Mouse (Mus musculus): ENCODE results near the gene Nfyb. TPM values are rescaled to one million over a fixed set of nuclear protein-coding genes. Genes with fewer than 3 reads are reported as not detected.

Nfyb gene
- polyA plus RNA-seq, 1 experiment from 2014 or later, result 42.7 TPM

DNA sequence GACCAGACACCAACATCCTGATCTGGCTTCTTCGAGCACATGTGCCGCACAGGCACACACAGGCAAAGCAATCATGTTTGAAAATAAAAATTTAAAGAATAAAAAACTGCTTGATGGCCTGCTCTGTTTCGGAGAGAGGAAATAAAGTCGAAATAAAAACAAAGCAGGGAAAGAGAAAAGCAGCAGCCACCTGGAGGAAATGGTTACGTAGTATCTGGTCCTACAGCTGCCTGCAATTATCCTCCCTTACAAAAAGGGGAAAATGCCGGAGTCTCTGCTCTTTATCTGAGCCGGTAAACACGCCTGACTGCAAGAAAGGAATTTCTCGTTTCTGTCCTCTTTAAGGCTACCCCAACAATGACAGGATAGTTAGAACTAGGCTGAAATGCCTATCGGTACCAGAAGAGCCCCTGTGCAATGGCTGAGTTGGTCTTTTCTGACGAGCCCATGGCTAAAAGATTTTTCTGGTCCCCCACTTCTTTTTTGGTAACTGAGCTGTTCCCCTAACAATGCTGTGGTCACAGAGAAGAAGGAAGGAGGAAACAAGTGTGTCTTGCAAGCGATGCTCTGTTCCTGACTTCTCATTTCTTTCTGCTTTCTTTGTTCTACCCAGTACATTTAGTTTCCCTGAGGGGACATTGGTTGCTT lies 32.7 kb upstream of the Nfyb start:
- no peak for ATAC-seq
- Histone ChIP-seq H3K27me3 (replicated peaks) (no peaks in the 10 kb centered on the region), H3K9me3 (no peaks in the 10 kb centered on the region), H3K27ac (no peak overlapping the region), H3K4me3 (replicated peaks) (no peak overlapping the region), H3K36me3 (no peaks in the 10 kb centered on the region), H3K9ac (no peak overlapping the region), H3K4me2 (replicated peaks) (no peak overlapping the region), H3K4me1 (replicated peaks) (peaks cover 15% of the 10 kb centered on the region)
- WGBS, result 42% methylated on average over 12 of the region's 12 CpGs

DNA sequence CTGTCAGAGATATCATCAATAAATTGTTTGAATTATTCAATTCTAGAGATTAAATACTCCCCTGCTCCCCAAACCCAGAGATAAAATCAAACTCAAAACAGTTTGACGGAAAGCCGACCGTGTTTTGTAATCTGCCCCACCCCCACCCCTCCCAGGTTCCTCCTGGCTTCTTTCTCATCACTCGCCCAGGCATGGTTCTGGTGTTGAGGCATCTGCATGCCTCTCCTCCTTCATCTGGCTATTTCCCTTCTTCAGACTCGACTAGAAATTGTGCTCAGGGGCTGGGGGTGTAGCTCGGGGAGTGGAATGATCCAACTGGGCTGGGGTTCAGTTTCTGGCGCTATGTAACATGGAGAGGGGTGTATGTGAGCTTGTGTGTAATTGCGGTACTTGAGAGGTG lies 31.8 kb upstream of the Nfyb start:
- no peak overlapping the region for H3K9ac ChIP-seq
- peak overlapping the region; percentile 9; the same call in 1 of the 2 replicates for H3K4me3 ChIP-seq (replicated peaks)
- H3K27me3 ChIP-seq (replicated peaks), result no peaks in the 10 kb centered on the region
- no peak for ATAC-seq
- H3K4me2 ChIP-seq (replicated peaks), result peak overlapping the region; percentile 53
- no peaks in the 10 kb centered on the region for H3K36me3 ChIP-seq
- WGBS, result 40% methylated on average over 8 of the region's 8 CpGs
- no peak overlapping the region for H3K27ac ChIP-seq
- H3K9me3 ChIP-seq, result no peaks in the 10 kb centered on the region
- H3K4me1 ChIP-seq (replicated peaks), result peaks cover 15% of the 10 kb centered on the region

DNA sequence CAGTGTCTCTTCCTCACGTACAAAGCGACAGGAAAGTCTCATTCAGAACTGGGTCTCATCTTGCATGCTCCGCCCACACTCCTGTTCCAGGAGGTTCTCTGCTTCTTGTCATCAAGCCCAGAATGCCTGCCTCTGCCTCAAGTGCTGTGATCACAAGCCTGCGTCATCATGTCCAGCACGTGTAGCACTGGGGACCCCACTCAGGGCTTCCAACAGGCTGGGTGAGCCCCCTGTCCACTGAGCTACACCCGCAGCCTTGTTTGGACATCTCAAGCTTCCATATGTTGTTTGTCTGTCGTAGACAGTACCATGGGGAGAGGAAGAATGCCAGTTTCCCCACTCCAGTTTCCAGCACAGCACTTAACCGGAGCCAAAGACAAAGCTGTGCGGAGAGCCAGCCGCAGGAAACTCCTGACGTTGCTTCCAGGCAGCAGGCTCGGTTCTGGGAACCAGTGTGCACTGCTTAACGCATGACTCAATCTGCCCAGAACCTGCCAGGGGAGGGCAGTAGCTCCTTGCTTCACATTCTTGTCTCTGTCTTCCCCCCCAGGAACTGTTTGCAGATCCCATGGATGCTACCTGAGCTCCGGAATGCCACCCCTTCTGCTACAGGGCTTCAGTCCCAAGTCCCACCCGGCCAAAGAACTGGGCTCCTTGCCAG lies 31.3 kb upstream of the Nfyb start:
- H3K36me3 ChIP-seq, result no peaks in the 10 kb centered on the region
- H3K4me1 ChIP-seq (replicated peaks), result peaks cover 15% of the 10 kb centered on the region
- 20% methylated on average over 15 of the region's 15 CpGs for WGBS
- H3K27ac ChIP-seq, result peak overlapping the region; percentile 13; the same call in 1 of the 2 replicates
- H3K27me3 ChIP-seq (replicated peaks), result no peaks in the 10 kb centered on the region
- H3K9ac ChIP-seq, result peak overlapping the region; percentile 17; the same call in 1 of the 2 replicates
- ATAC-seq, result peak; percentile 72
- H3K4me2 ChIP-seq (replicated peaks), result peak overlapping the region; percentile 53
- peak overlapping the region; percentile 9; the same call in 1 of the 2 replicates for H3K4me3 ChIP-seq (replicated peaks)
- H3K9me3 ChIP-seq, result no peaks in the 10 kb centered on the region

DNA sequence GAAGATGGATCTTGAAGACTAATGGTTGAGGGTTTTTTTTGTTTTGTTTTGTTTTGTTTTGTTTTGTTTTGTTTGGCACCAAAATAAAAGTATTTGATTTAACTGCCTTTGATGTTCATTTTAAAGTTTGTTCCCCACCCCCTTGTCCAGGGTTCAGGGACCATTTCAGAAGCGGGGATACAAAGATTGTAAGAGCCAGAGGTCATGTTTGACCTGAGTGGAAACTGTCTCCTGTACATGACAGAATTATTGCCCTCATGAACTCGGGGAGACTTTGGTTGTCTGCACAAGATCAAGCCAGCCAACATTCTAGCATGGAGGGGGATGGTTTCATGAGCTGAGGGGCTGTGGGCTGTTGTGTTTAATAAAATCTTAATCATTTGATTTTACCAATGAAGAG lies 28.4 kb upstream of the Nfyb start:
- Histone ChIP-seq H3K27ac (no peak overlapping the region), H3K4me2 (replicated peaks) (no peak overlapping the region), H3K9me3 (no peaks in the 10 kb centered on the region), H3K4me1 (replicated peaks) (peaks cover 15% of the 10 kb centered on the region), H3K27me3 (replicated peaks) (no peaks in the 10 kb centered on the region), H3K9ac (no peak overlapping the region), H3K36me3 (no peaks in the 10 kb centered on the region), H3K4me3 (replicated peaks) (no peak overlapping the region)
- 35% methylated on average over 2 of the region's 2 CpGs for WGBS
- ATAC-seq, result no peak

DNA sequence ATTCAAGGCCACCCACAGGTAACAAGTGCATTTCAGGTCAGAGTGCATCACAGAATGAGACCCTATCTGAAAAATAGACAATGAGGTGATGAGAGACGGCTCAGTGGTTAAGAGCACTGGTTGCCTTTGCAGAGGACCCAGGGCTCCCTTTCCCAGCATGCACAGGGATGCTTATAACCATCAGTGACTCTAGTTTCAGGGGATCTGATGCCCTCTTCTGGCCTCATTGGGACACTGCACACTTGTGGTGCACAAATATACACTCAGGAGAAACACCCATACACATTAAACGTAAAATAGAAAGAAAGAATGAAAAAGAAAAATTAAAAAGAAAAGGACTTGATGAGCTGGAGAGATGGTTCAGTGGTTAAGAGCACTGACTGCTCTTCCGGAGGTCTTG lies 27.8 kb upstream of the Nfyb start:
- H3K4me2 ChIP-seq (replicated peaks), result no peak overlapping the region
- no peaks in the 10 kb centered on the region for H3K36me3 ChIP-seq
- no peak for ATAC-seq
- peaks cover 12% of the 10 kb centered on the region for H3K4me1 ChIP-seq (replicated peaks)
- no peaks in the 10 kb centered on the region for H3K9me3 ChIP-seq
- no peaks in the 10 kb centered on the region for H3K27me3 ChIP-seq (replicated peaks)
- H3K9ac ChIP-seq, result no peak overlapping the region
- H3K4me3 ChIP-seq (replicated peaks), result no peak overlapping the region
- 96% methylated on average over 3 of the region's 3 CpGs for WGBS
- no peak overlapping the region for H3K27ac ChIP-seq

DNA sequence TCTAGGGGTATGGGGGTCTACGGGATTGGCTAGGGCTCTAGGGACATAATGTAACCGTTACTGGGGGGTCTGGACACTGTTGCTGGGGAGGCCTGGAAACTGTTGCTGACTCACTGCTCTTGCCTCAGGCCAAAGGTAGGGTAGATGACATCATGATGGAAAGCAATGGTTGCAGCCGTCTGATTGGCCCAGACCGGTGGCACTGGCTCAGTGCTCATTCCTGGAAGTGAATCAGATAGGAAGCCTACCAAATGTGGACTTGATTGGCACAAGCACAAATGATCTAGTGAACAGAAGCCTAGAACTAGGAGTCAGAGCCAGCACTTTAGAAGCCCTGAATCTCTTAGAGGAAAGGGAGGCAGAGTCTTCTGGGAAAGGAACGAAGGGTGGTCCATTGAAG lies 26.6 kb upstream of the Nfyb start:
- H3K4me2 ChIP-seq (replicated peaks), result no peak overlapping the region

DNA sequence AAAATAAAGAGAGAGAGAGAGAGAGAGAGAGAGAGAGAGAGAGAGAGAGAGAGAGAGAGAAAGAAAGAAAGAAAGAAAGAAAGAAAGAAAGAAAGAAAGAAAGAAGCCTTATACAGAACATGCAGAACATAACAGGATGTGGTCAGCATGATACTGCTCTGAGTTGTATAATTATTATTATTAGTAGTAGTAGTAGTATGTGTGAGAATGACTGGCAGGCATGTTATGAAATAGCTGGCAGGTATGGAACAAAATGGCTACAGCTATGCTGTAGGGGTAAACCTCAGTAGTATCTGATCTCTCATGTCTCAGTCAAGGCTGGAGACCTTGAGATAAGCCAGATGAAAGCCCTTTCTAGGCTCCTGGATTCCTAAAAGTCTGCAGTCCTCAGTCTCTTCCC lies 25.2 kb upstream of the Nfyb start:
- no peak for ATAC-seq
- H3K4me1 ChIP-seq (replicated peaks), result no peaks in the 10 kb centered on the region

More for the DNA sequence above, 26.6 kb upstream of the Nfyb start:
- H3K4me3 ChIP-seq (replicated peaks), result no peak overlapping the region
- H3K27me3 ChIP-seq (replicated peaks), result no peaks in the 10 kb centered on the region
- no peak for ATAC-seq
- peaks cover 8% of the 10 kb centered on the region; the same call in 1 of the 2 replicates for H3K4me1 ChIP-seq (replicated peaks)
- H3K27ac ChIP-seq, result no peak overlapping the region
- 93% methylated on average over 5 of the region's 5 CpGs for WGBS
- no peak overlapping the region for H3K9ac ChIP-seq
- no peaks in the 10 kb centered on the region for H3K9me3 ChIP-seq
- H3K36me3 ChIP-seq, result no peaks in the 10 kb centered on the region

DNA sequence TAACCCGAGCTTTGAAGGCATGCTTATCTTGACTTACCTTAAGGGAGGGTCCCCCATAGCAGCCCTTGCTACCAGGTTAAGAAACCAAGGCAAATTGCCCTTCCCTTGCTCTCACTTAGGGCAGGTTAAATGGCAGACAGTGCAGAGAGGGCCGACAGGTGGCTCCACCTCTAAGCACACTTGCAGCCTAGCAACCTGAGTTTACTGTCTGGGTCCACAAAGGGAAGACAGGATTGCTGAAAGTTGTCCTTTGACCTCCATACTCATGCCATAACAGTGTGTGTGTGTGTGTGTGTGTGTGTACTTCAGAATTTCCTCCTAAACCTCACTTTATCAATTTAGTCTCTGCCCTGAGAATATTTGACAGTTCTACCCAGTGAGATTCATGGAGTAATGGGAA lies 18.5 kb upstream of the Nfyb start:
- Histone ChIP-seq H3K9me3 (no peaks in the 10 kb centered on the region), H3K27ac (no peak overlapping the region), H3K36me3 (no peaks in the 10 kb centered on the region), H3K4me2 (replicated peaks) (no peak overlapping the region), H3K9ac (no peak overlapping the region), H3K27me3 (replicated peaks) (no peaks in the 10 kb centered on the region), H3K4me1 (replicated peaks) (no peaks in the 10 kb centered on the region), H3K4me3 (replicated peaks) (no peak overlapping the region)
- WGBS, result 26% methylated on average over 2 of the region's 2 CpGs
- ATAC-seq, result peak; percentile 84

More for the DNA sequence above, 25.2 kb upstream of the Nfyb start:
- no peak overlapping the region for H3K9ac ChIP-seq
- H3K27me3 ChIP-seq (replicated peaks), result no peaks in the 10 kb centered on the region
- no peak overlapping the region for H3K4me3 ChIP-seq (replicated peaks)
- H3K4me2 ChIP-seq (replicated peaks), result no peak overlapping the region
- H3K36me3 ChIP-seq, result no peaks in the 10 kb centered on the region
- no peaks in the 10 kb centered on the region for H3K9me3 ChIP-seq
- H3K27ac ChIP-seq, result no peak overlapping the region

DNA sequence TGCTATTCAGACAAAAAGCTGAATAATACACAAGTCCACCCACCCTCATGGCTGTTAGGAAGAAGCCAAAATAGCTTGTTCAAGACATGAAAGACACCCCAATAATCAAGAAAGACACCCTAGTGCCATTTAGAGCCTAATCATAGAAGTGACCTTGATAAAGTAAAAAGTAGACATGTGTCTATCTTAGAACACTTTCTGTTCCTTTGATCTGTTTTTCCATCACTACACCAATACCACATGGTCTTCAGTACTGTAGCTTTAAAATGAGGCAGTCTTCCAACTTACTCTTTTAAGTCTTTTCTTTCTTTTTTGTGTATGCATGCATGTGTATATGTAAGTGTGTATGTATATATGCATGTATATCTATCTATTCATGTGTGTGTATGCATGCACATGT lies 16.9 kb upstream of the Nfyb start:
- ATAC-seq, result no peak
- Histone ChIP-seq H3K27ac (no peak overlapping the region), H3K4me2 (replicated peaks) (no peak overlapping the region), H3K9ac (no peak overlapping the region), H3K9me3 (no peaks in the 10 kb centered on the region), H3K4me3 (replicated peaks) (no peak overlapping the region), H3K4me1 (replicated peaks) (no peaks in the 10 kb centered on the region), H3K27me3 (replicated peaks) (no peaks in the 10 kb centered on the region), H3K36me3 (no peaks in the 10 kb centered on the region)

DNA sequence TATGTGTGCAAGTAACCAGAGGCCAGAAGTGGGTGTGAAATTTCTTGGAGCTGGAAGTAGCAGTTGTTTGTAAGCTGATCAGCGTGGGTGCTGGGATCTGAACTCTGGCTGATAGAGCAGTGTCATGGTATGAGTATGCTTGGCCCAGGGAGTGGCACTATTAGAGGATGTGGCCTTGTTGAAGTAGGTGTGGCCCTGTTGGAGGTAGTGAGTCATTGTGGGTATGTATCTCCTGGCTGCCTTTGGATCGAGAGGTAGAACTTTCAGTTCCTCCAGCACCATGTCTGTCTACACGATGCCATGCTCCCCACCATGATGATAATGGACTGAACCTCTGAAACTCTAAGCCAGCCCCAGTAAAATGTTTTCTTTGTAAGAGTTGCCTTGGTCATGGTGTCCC lies 16.4 kb upstream of the Nfyb start:
- WGBS, result 88% methylated on average over 3 of the region's 3 CpGs
- Histone ChIP-seq H3K27me3 (replicated peaks) (no peaks in the 10 kb centered on the region), H3K9ac (no peak overlapping the region), H3K4me3 (replicated peaks) (no peak overlapping the region), H3K36me3 (no peaks in the 10 kb centered on the region), H3K27ac (no peak overlapping the region), H3K9me3 (no peaks in the 10 kb centered on the region), H3K4me2 (replicated peaks) (no peak overlapping the region), H3K4me1 (replicated peaks) (no peaks in the 10 kb centered on the region)
- no peak for ATAC-seq

DNA sequence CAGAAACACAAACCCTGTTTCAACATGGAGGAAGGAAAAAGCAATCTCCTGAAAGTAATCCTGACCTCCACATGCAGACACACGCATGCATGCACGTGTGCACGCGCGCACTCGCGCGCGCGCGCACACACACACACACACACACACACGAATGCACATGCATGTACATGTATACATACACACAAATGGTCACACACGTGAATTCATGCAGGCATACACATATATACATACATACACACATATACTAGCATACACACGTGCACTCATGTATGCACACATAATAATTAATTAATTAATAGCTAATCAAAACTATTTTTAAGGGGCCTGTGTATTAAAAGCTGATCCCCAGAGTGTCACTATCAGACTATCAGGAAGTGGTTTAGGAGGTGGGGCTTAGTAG lies 15.9 kb upstream of the Nfyb start:
- ATAC-seq, result no peak
- Histone ChIP-seq H3K4me3 (replicated peaks) (no peak overlapping the region), H3K4me1 (replicated peaks) (no peaks in the 10 kb centered on the region), H3K9ac (no peak overlapping the region), H3K9me3 (no peaks in the 10 kb centered on the region), H3K4me2 (replicated peaks) (no peak overlapping the region), H3K27me3 (replicated peaks) (no peaks in the 10 kb centered on the region), H3K27ac (no peak overlapping the region), H3K36me3 (no peaks in the 10 kb centered on the region)
- 99% methylated on average over 14 of the region's 14 CpGs for WGBS

DNA sequence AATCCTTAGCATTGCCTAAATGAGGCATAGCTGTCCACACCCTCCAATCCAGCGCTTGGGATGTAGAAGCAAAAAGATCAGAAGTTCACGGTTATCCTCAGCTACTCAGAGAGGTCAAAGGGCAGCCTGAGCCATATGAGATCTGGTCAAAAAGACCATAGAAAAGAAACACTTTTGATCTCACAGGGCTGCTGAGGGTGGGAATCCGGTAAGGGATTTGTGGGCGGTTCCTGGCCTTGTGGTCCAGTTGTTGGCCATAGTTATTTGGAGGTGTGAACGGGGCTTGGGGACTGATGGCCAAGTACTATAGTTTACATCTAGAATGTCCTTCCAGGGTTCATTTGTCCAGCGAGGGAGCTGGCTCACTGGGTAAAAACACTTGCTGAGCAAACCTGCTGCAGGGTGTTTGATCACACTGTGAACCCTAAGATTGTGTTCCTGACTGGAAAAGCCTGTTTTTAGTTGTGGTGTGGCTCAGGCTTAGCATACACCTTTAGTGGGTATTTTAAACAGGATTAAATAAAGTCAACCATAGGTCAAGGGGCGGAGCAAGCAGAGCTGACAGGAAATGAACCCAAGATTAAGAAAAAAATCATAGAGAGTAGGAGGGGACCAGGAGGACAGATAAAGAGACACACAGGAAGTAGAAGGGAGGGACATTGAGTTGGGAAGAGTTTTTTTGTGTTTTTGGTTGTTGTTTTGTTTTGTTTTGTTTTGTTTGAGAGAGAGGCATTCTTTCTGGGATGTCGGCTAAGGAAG lies 15.0 kb upstream of the Nfyb start:
- ATAC-seq, result no peak
- Histone ChIP-seq H3K27ac (no peak overlapping the region), H3K9ac (no peak overlapping the region), H3K4me2 (replicated peaks) (no peak overlapping the region), H3K36me3 (no peaks in the 10 kb centered on the region), H3K4me3 (replicated peaks) (no peak overlapping the region), H3K27me3 (replicated peaks) (no peaks in the 10 kb centered on the region), H3K4me1 (replicated peaks) (no peaks in the 10 kb centered on the region), H3K9me3 (no peaks in the 10 kb centered on the region)
- WGBS, result 81% methylated on average over 8 of the region's 8 CpGs
